Comparison of ENCODE assay signal across 21 mouse cellular contexts in the genomic region with DNA sequence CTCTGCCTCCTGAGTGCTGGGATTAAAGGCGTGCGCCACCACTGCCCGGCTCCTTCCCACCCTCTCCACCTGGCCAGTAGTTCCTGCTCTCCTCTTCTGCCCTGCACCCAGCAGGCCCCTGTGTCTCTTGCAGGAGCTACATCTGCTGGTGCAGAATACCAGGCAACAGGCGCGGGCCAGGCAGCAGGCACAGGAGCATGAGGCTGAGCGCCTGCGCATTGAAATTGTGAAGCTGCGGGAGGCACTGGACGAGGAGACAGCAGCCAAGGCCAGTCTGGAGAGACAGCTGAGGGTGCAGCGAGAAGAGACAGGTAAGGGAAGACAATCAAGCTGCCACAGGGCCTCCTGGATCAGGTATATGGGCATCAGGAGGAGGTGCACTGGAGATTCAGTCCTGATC. TPM values are rescaled to one million over a fixed set of nuclear protein-coding genes. Genes with fewer than 3 reads are reported as not detected.
A peak's percentile ranks its signal among the peaks of the same experiment; 100 is the strongest.
DNase-seq lines count a peak whose midpoint lies in the region; ATAC-seq lines count a peak whose summit lies in the region.
"Had no signal": no experiment of that assay in that cellular context is flagged by ENCODE, and none has a peak within 500 bp of the region (broad histone marks: within the 10 kb centered on the region; RNA-seq: fewer than 3 reads in every experiment).

No protein-coding gene starts in this region.

- H3K36me3 ChIP-seq in heart, embryonic 12.5 days: peaks cover 80% of the 10 kb centered on the region

- 90% methylated on average over 10 of the region's 10 CpGs for WGBS in heart, embryonic 12.5 days

- ATAC-seq in heart, embryonic 12.5 days (ENCODE audit: insufficient number of reproducible peaks, low FRiP score): no peak
- ATAC-seq: forebrain, embryonic 13.5 days; forebrain, embryonic 15.5 days; forebrain, postnatal 0 days had no signal

- H3K9me3 ChIP-seq in heart, embryonic 12.5 days (replicated peaks): no peaks in the 10 kb centered on the region
- H3K9me3 ChIP-seq: embryonic facial prominence, embryonic 10.5 days; embryonic facial prominence, embryonic 12.5 days; forebrain, embryonic 13.5 days; forebrain, embryonic 15.5 days had no signal

- peak; percentile 29 for DNase-seq in gastrocnemius, postnatal 10 days
- DNase-seq in gastrocnemius, postnatal 14 days: no peak
- DNase-seq in heart, adult 18-20 months: no peak
- DNase-seq in adrenal gland, postnatal 36 days: no peak
- DNase-seq: adrenal gland, adult 2 months; adrenal gland, postnatal 10 days; adrenal gland, postnatal 25 days; cerebellum, adult 11-12 months; cerebellum, adult 2 months; cerebellum, adult 9-10 months; cerebellum, postnatal 10 days; cerebellum, postnatal 25 days; forebrain, postnatal 0 days had no signal

- H3K9ac ChIP-seq in heart, embryonic 12.5 days: peak overlapping the region; percentile 31; the same call in 1 of the 2 replicates
- H3K9ac ChIP-seq: embryonic facial prominence, embryonic 12.5 days; forebrain, embryonic 13.5 days; forebrain, embryonic 15.5 days; forebrain, postnatal 0 days had no signal

- H3K4me1 ChIP-seq in heart, embryonic 12.5 days (replicated peaks): no peaks in the 10 kb centered on the region
- H3K4me1 ChIP-seq: embryonic facial prominence, embryonic 10.5 days; embryonic facial prominence, embryonic 12.5 days; forebrain, embryonic 13.5 days; forebrain, embryonic 15.5 days had no signal

- intact Hi-C loops in gastrocnemius, postnatal 14 days (cut with DNase I; ENCODE audit: low total_unique reads): no loop called here

- H3K4me2 ChIP-seq in heart, embryonic 12.5 days: no peak overlapping the region
- H3K4me2 ChIP-seq: embryonic facial prominence, embryonic 12.5 days; forebrain, embryonic 13.5 days; forebrain, embryonic 15.5 days had no signal

- H3K27ac ChIP-seq in heart, embryonic 12.5 days (ENCODE audit: poor library complexity, severe bottlenecking): no peak overlapping the region
- H3K27ac ChIP-seq: embryonic facial prominence, embryonic 10.5 days; embryonic facial prominence, embryonic 12.5 days; forebrain, embryonic 13.5 days; forebrain, embryonic 15.5 days had no signal

- no peak overlapping the region for H3K4me3 ChIP-seq in heart, embryonic 12.5 days
- H3K4me3 ChIP-seq: embryonic facial prominence, embryonic 10.5 days; embryonic facial prominence, embryonic 12.5 days; forebrain, embryonic 13.5 days; forebrain, embryonic 15.5 days had no signal

- no peaks in the 10 kb centered on the region for H3K27me3 ChIP-seq in heart, embryonic 12.5 days (replicated peaks)
- H3K27me3 ChIP-seq: embryonic facial prominence, embryonic 12.5 days; forebrain, embryonic 13.5 days; forebrain, embryonic 15.5 days had no signal

RNA-seq across cellular contexts. Expression of gene Rabep2, which starts 15.4 kb away (rescaled TPM):
- 10 to 100 TPM; 11.4 to 15.2 TPM for total RNA-seq in gastrocnemius, postnatal 10 days (2021)
- total RNA-seq in gastrocnemius, postnatal 14 days (2021): 10 to 100 TPM; 12.1 to 12.7 TPM
- 23.3 and 23.9 TPM in 2 replicates for polyA plus RNA-seq in heart, embryonic 12.5 days (2016; fragmentation: Nextera tagmentation; extraction: Ambion mirVana)
- total RNA-seq in heart, adult 18-20 months (2021): 1 to 10 TPM; 5.5 to 7.5 TPM
- 10 to 100 TPM; 48.4 to 72.8 TPM for total RNA-seq in adrenal gland, postnatal 36 days (2021)

RNA-seq across cellular contexts. Expression of gene Atp2a1, which starts 18.9 kb away (rescaled TPM):
- total RNA-seq in gastrocnemius, postnatal 10 days (2021): over 10,000 TPM; 11,325 to 12,607 TPM
- over 10,000 TPM; 16,285 to 17,681 TPM for total RNA-seq in gastrocnemius, postnatal 14 days (2021)
- polyA plus RNA-seq in heart, embryonic 12.5 days (2016; fragmentation: Nextera tagmentation; extraction: Ambion mirVana): 1.7 and 3.2 TPM in 2 replicates
- total RNA-seq in heart, adult 18-20 months (2021): under 1 TPM; 0.87 TPM
- total RNA-seq in adrenal gland, postnatal 36 days (2021): under 1 TPM in 1 of 2 experiments, not detected in 1; 0.33 TPM
- total RNA-seq: adrenal gland, adult 2 months; adrenal gland, postnatal 25 days had no signal
- polyA plus RNA-seq: adrenal gland, adult 2 months; forebrain, embryonic 11.5 days had no signal

RNA-seq across cellular contexts. Expression of gene Cd19, which starts 29.3 kb away (rescaled TPM):
- total RNA-seq in gastrocnemius, postnatal 10 days (2021): under 1 TPM; 0.35 to 0.72 TPM
- total RNA-seq in gastrocnemius, postnatal 14 days (2021): under 1 TPM in 1 of 2 experiments, not detected in 1; 0.08 TPM
- polyA plus RNA-seq in heart, embryonic 12.5 days (2016; fragmentation: Nextera tagmentation; extraction: Ambion mirVana): not detected in 2 replicates
- 1 to 10 TPM in 1 of 2 experiments, under 1 TPM in 1; 0.32 to 4.2 TPM for total RNA-seq in heart, adult 18-20 months (2021)
- total RNA-seq in adrenal gland, postnatal 36 days (2021): under 1 TPM in 1 of 2 experiments, not detected in 1; 0.82 TPM
- total RNA-seq: MEL had no signal
- polyA plus RNA-seq: C2C12; embryonic facial prominence, embryonic 10.5 days; embryonic facial prominence, embryonic 12.5 days; forebrain, embryonic 11.5 days; forebrain, embryonic 13.5 days; forebrain, embryonic 15.5 days; forebrain, postnatal 0 days had no signal

RNA-seq across cellular contexts. Expression of gene Sh2b1, which starts 31.2 kb away (rescaled TPM):
- total RNA-seq in gastrocnemius, postnatal 10 days (2021): 10 to 100 TPM; 52.0 to 53.7 TPM
- 10 to 100 TPM; 47.1 to 47.6 TPM for total RNA-seq in gastrocnemius, postnatal 14 days (2021)
- 43.2 and 45.1 TPM in 2 replicates for polyA plus RNA-seq in heart, embryonic 12.5 days (2016; fragmentation: Nextera tagmentation; extraction: Ambion mirVana)
- 10 to 100 TPM; 40.9 to 45.1 TPM for total RNA-seq in heart, adult 18-20 months (2021)
- total RNA-seq in adrenal gland, postnatal 36 days (2021): 10 to 100 TPM; 55.3 to 59.5 TPM

RNA-seq across cellular contexts. Expression of gene Tufm, which starts 43.2 kb away (rescaled TPM):
- total RNA-seq in gastrocnemius, postnatal 10 days (2021): 100 to 1,000 TPM in 1 of 2 experiments, 10 to 100 TPM in 1; 99.0 to 114 TPM
- total RNA-seq in gastrocnemius, postnatal 14 days (2021): 100 to 1,000 TPM; 117 to 146 TPM
- 167 and 168 TPM in 2 replicates for polyA plus RNA-seq in heart, embryonic 12.5 days (2016; fragmentation: Nextera tagmentation; extraction: Ambion mirVana)
- 100 to 1,000 TPM; 286 to 355 TPM for total RNA-seq in heart, adult 18-20 months (2021)
- total RNA-seq in adrenal gland, postnatal 36 days (2021): 100 to 1,000 TPM; 219 to 221 TPM

Comparison
In these comparisons a context has a peak if more than half of its experiments do, and no peak if none do; other contexts are left out.
1. RNA of gene Atp2a1, which starts 18.9 kb away (total RNA-seq): 16,285 to 17,681 TPM in gastrocnemius, postnatal 14 days and 11,325 to 12,607 TPM in gastrocnemius, postnatal 10 days; 0.87 TPM in heart, adult 18-20 months and 0.33 TPM in adrenal gland, postnatal 36 days; every median in the first group is over 1,000 times any median in the second.